Mouse (Mus musculus) ZHBTc4 (cell line): ENCODE data around the gene Rd3.
A peak's percentile ranks its signal among the peaks of the same experiment; 100 is the strongest.

Source experiments
- DNase-seq: peaks from one replicate; pipeline ENCODE4 v3.0.0-alpha.2; 2011; ENCODE audit warnings: low read depth, low spot score

The Rd3 gene

GRCm38 (mm10) chr1:191977187-191977586, at the start of gene Rd3:
Gene Rd3, plus strand, starts transcription at chr1:191977370.
- peak; percentile 31 for DNase-seq

GRCm38 (mm10) chr1:191928345-191928744, 48.8 kb upstream of the Rd3 start:
- DNase-seq, result peak; percentile 65

- peak; percentile 47 for DNase-seq
These were observed 48.1 kb upstream of the Rd3 start for GRCm38 (mm10) chr1:191929065-191929464.

- DNase-seq, result peak; percentile 51
These were observed 47.2 kb upstream of the Rd3 start for GRCm38 (mm10) chr1:191929897-191930524.

- DNase-seq, result peak; percentile 88
These were observed 46.6 kb upstream of the Rd3 start for GRCm38 (mm10) chr1:191930525-191931105.

GRCm38 (mm10) chr1:191932286-191932985, 44.7 kb upstream of the Rd3 start:
- DNase-seq, result peak; percentile 69

GRCm38 (mm10) chr1:191932986-191933632, 44.1 kb upstream of the Rd3 start:
- DNase-seq, result peak; percentile 81

- no peak for DNase-seq
These were observed 33.5 kb upstream of the Rd3 start for GRCm38 (mm10) chr1:191943638-191944037.

- DNase-seq, result peak; percentile 56
These were observed 31.8 kb upstream of the Rd3 start for GRCm38 (mm10) chr1:191945341-191945740.

GRCm38 (mm10) chr1:191945756-191946155, 31.4 kb upstream of the Rd3 start:
- DNase-seq, result peak; percentile 76

GRCm38 (mm10) chr1:191946261-191946660, 30.9 kb upstream of the Rd3 start:
- DNase-seq, result peak; percentile 93

- DNase-seq, result peak; percentile 42
These were observed 30.3 kb upstream of the Rd3 start for GRCm38 (mm10) chr1:191946835-191947234.

GRCm38 (mm10) chr1:191947796-191948195, 29.4 kb upstream of the Rd3 start:
- DNase-seq, result peak; percentile 77

- DNase-seq, result no peak
These were observed 28.6 kb upstream of the Rd3 start for GRCm38 (mm10) chr1:191948600-191948999.

- DNase-seq, result no peak
These were observed 26.6 kb upstream of the Rd3 start for GRCm38 (mm10) chr1:191950611-191951010.

GRCm38 (mm10) chr1:191952733-191953335, 24.3 kb upstream of the Rd3 start:
- DNase-seq, result no peak

GRCm38 (mm10) chr1:191955101-191955500, 22.1 kb upstream of the Rd3 start:
- DNase-seq, result peak; percentile 15

GRCm38 (mm10) chr1:191956261-191956660, 20.9 kb upstream of the Rd3 start:
- DNase-seq, result no peak

GRCm38 (mm10) chr1:191956871-191957270, 20.3 kb upstream of the Rd3 start:
- DNase-seq, result no peak

- no peak for DNase-seq
These were observed 19.8 kb upstream of the Rd3 start for GRCm38 (mm10) chr1:191957321-191957720.

- no peak for DNase-seq
These were observed 16.2 kb upstream of the Rd3 start for GRCm38 (mm10) chr1:191960946-191961345.

- DNase-seq, result no peak
These were observed 13.8 kb upstream of the Rd3 start for GRCm38 (mm10) chr1:191963413-191963812.
